Mouse (Mus musculus): ENCODE measurements around the gene Tmppe. TPM values are rescaled to one million over a fixed set of nuclear protein-coding genes. Genes with fewer than 3 reads are reported as not detected.

Gene Tmppe
- polyA plus RNA-seq, 1 experiment from 2014 or later, result 18.3 TPM

GRCm38 (mm10) chr9:114425576-114425975 lies 24.7 kb downstream of the Tmppe start:
- WGBS, result 94% methylated on average over 5 of the region's 5 CpGs
- no peak overlapping the region for H3K4me3 ChIP-seq (replicated peaks)
- H3K27me3 ChIP-seq (replicated peaks), result no peaks in the 10 kb centered on the region
- H3K4me2 ChIP-seq (replicated peaks), result no peak overlapping the region
- no peak overlapping the region for H3K9ac ChIP-seq
- H3K27ac ChIP-seq, result no peak overlapping the region
- H3K4me1 ChIP-seq (replicated peaks), result no peaks in the 10 kb centered on the region
- no peak for ATAC-seq
- no peaks in the 10 kb centered on the region for H3K9me3 ChIP-seq
- H3K36me3 ChIP-seq, result peaks cover 8% of the 10 kb centered on the region

GRCm38 (mm10) chr9:114426201-114426600 lies 25.3 kb downstream of the Tmppe start:
- peaks cover 8% of the 10 kb centered on the region for H3K36me3 ChIP-seq
- H3K4me1 ChIP-seq (replicated peaks), result no peaks in the 10 kb centered on the region
- no peaks in the 10 kb centered on the region for H3K9me3 ChIP-seq
- no peak overlapping the region for H3K4me3 ChIP-seq (replicated peaks)
- no peak overlapping the region for H3K4me2 ChIP-seq (replicated peaks)
- H3K27ac ChIP-seq, result no peak overlapping the region
- H3K9ac ChIP-seq, result no peak overlapping the region
- 78% methylated on average over 5 of the region's 5 CpGs for WGBS
- no peaks in the 10 kb centered on the region for H3K27me3 ChIP-seq (replicated peaks)
- ATAC-seq, result no peak

GRCm38 (mm10) chr9:114427425-114427824 lies 26.5 kb downstream of the Tmppe start:
- peaks cover 8% of the 10 kb centered on the region for H3K36me3 ChIP-seq
- H3K27ac ChIP-seq, result no peak overlapping the region
- no peak overlapping the region for H3K9ac ChIP-seq
- no peaks in the 10 kb centered on the region for H3K9me3 ChIP-seq
- H3K4me1 ChIP-seq (replicated peaks), result no peaks in the 10 kb centered on the region
- H3K27me3 ChIP-seq (replicated peaks), result no peaks in the 10 kb centered on the region
- ATAC-seq, result no peak
- WGBS, result 86% methylated on average over 8 of the region's 8 CpGs
- H3K4me2 ChIP-seq (replicated peaks), result no peak overlapping the region
- no peak overlapping the region for H3K4me3 ChIP-seq (replicated peaks)

GRCm38 (mm10) chr9:114428103-114428834 lies 27.4 kb downstream of the Tmppe start:
- ATAC-seq, result peak; percentile 13; the same call in 1 of the 2 replicates
- Histone ChIP-seq H3K27me3 (replicated peaks) (no peaks in the 10 kb centered on the region), H3K9me3 (no peaks in the 10 kb centered on the region), H3K36me3 (peaks cover 10% of the 10 kb centered on the region), H3K4me1 (replicated peaks) (no peaks in the 10 kb centered on the region), H3K4me3 (replicated peaks) (no peak overlapping the region), H3K9ac (no peak overlapping the region), H3K27ac (no peak overlapping the region), H3K4me2 (replicated peaks) (no peak overlapping the region)
- 85% methylated on average over 12 of the region's 12 CpGs for WGBS

GRCm38 (mm10) chr9:114435668-114436067 lies 34.8 kb downstream of the Tmppe start:
- 85% methylated on average over 2 of the region's 2 CpGs for WGBS

GRCm38 (mm10) chr9:114440548-114440947 lies 39.6 kb downstream of the Tmppe start:
- Histone ChIP-seq H3K27ac (no peak overlapping the region), H3K4me2 (replicated peaks) (no peak overlapping the region), H3K9ac (no peak overlapping the region), H3K27me3 (replicated peaks) (no peaks in the 10 kb centered on the region), H3K9me3 (no peaks in the 10 kb centered on the region), H3K36me3 (peaks cover 5% of the 10 kb centered on the region; the same call in 1 of the 2 replicates), H3K4me1 (replicated peaks) (no peaks in the 10 kb centered on the region), H3K4me3 (replicated peaks) (no peak overlapping the region)
- no peak for ATAC-seq
- whole genome bisulfite sequencing, result 88% methylated on average over 10 of the region's 10 CpGs

More at GRCm38 (mm10) chr9:114435668-114436067, 34.8 kb downstream of the Tmppe start:
- no peaks in the 10 kb centered on the region for H3K27me3 ChIP-seq (replicated peaks)
- H3K4me3 ChIP-seq (replicated peaks), result no peak overlapping the region
- H3K9me3 ChIP-seq, result no peaks in the 10 kb centered on the region
- H3K9ac ChIP-seq, result no peak overlapping the region
- no peak overlapping the region for H3K27ac ChIP-seq
- ATAC-seq, result no peak
- no peaks in the 10 kb centered on the region for H3K4me1 ChIP-seq (replicated peaks)
- no peak overlapping the region for H3K4me2 ChIP-seq (replicated peaks)
- H3K36me3 ChIP-seq, result peaks cover 8% of the 10 kb centered on the region; the same call in 1 of the 2 replicates

- no peaks in the 10 kb centered on the region for H3K27me3 ChIP-seq (replicated peaks)
- no peak overlapping the region for H3K4me3 ChIP-seq (replicated peaks)
- H3K36me3 ChIP-seq, result no peaks in the 10 kb centered on the region
- WGBS, result 95% methylated on average over 9 of the region's 9 CpGs
- no peak overlapping the region for H3K9ac ChIP-seq
- H3K27ac ChIP-seq, result no peak overlapping the region
- no peaks in the 10 kb centered on the region for H3K4me1 ChIP-seq (replicated peaks)
- no peaks in the 10 kb centered on the region for H3K9me3 ChIP-seq
- ATAC-seq, result no peak
- no peak overlapping the region for H3K4me2 ChIP-seq (replicated peaks)
These were observed 41.3 kb downstream of the Tmppe start for GRCm38 (mm10) chr9:114442225-114442624.

GRCm38 (mm10) chr9:114442893-114443292 lies 42.0 kb downstream of the Tmppe start:
- H3K9ac ChIP-seq, result no peak overlapping the region
- no peak overlapping the region for H3K4me2 ChIP-seq (replicated peaks)
- WGBS, result 88% methylated on average over 9 of the region's 9 CpGs
- no peaks in the 10 kb centered on the region for H3K9me3 ChIP-seq
- H3K27me3 ChIP-seq (replicated peaks), result no peaks in the 10 kb centered on the region
- no peak overlapping the region for H3K4me3 ChIP-seq (replicated peaks)
- no peak for ATAC-seq
- no peaks in the 10 kb centered on the region for H3K36me3 ChIP-seq
- no peaks in the 10 kb centered on the region for H3K4me1 ChIP-seq (replicated peaks)
- H3K27ac ChIP-seq, result no peak overlapping the region

- H3K4me1 ChIP-seq (replicated peaks), result no peaks in the 10 kb centered on the region
- no peaks in the 10 kb centered on the region for H3K36me3 ChIP-seq
- H3K4me3 ChIP-seq (replicated peaks), result no peak overlapping the region
- no peak overlapping the region for H3K9ac ChIP-seq
- H3K27me3 ChIP-seq (replicated peaks), result no peaks in the 10 kb centered on the region
- WGBS, result 88% methylated on average over 8 of the region's 8 CpGs
- no peak overlapping the region for H3K4me2 ChIP-seq (replicated peaks)
- H3K9me3 ChIP-seq, result no peaks in the 10 kb centered on the region
- no peak for ATAC-seq
- H3K27ac ChIP-seq, result no peak overlapping the region
These were observed 42.4 kb downstream of the Tmppe start for GRCm38 (mm10) chr9:114443351-114443750.

- ATAC-seq, result no peak
- Histone ChIP-seq H3K4me2 (replicated peaks) (no peak overlapping the region), H3K27me3 (replicated peaks) (no peaks in the 10 kb centered on the region), H3K9ac (no peak overlapping the region), H3K4me3 (replicated peaks) (no peak overlapping the region), H3K9me3 (no peaks in the 10 kb centered on the region), H3K27ac (no peak overlapping the region), H3K4me1 (replicated peaks) (no peaks in the 10 kb centered on the region), H3K36me3 (no peaks in the 10 kb centered on the region)
- 96% methylated on average over 8 of the region's 8 CpGs for WGBS
These were observed 46.0 kb downstream of the Tmppe start for GRCm38 (mm10) chr9:114446887-114447286.

- Histone ChIP-seq H3K4me2 (replicated peaks) (no peak overlapping the region), H3K9ac (no peak overlapping the region), H3K27ac (no peak overlapping the region), H3K27me3 (replicated peaks) (no peaks in the 10 kb centered on the region), H3K36me3 (no peaks in the 10 kb centered on the region), H3K4me1 (replicated peaks) (no peaks in the 10 kb centered on the region), H3K9me3 (no peaks in the 10 kb centered on the region), H3K4me3 (replicated peaks) (no peak overlapping the region)
- WGBS, result 71% methylated on average over 5 of the region's 5 CpGs
- ATAC-seq, result no peak
These were observed 47.8 kb downstream of the Tmppe start for GRCm38 (mm10) chr9:114448700-114449099.

GRCm38 (mm10) chr9:114449120-114449754 lies 48.3 kb downstream of the Tmppe start:
- H3K4me2 ChIP-seq (replicated peaks), result no peak overlapping the region
- H3K4me1 ChIP-seq (replicated peaks), result no peaks in the 10 kb centered on the region
- WGBS, result 87% methylated on average over 13 of the region's 13 CpGs
- no peak overlapping the region for H3K4me3 ChIP-seq (replicated peaks)
- H3K27ac ChIP-seq, result no peak overlapping the region
- no peaks in the 10 kb centered on the region for H3K27me3 ChIP-seq (replicated peaks)
- no peaks in the 10 kb centered on the region for H3K9me3 ChIP-seq
- H3K36me3 ChIP-seq, result no peaks in the 10 kb centered on the region
- no peak overlapping the region for H3K9ac ChIP-seq
- no peak for ATAC-seq

- no peak overlapping the region for H3K4me2 ChIP-seq (replicated peaks)
- H3K4me3 ChIP-seq (replicated peaks), result no peak overlapping the region
- H3K4me1 ChIP-seq (replicated peaks), result no peaks in the 10 kb centered on the region
- no peaks in the 10 kb centered on the region for H3K9me3 ChIP-seq
- WGBS, result 85% methylated on average over 7 of the region's 7 CpGs
- no peaks in the 10 kb centered on the region for H3K27me3 ChIP-seq (replicated peaks)
- no peak for ATAC-seq
- H3K36me3 ChIP-seq, result no peaks in the 10 kb centered on the region
- no peak overlapping the region for H3K27ac ChIP-seq
- no peak overlapping the region for H3K9ac ChIP-seq
These were observed 50.7 kb downstream of the Tmppe start for GRCm38 (mm10) chr9:114451615-114452014.

Measured in intestine, embryonic 15.5 days (tissue).